Mouse (Mus musculus) stomach, postnatal 0 days (tissue): Measurements from ENCODE around the gene Ppm1h. TPM values are rescaled to one million over a fixed set of nuclear protein-coding genes. Genes with fewer than 3 reads are reported as not detected.

Experiments
- ATAC-seq: fragments of 200-750 bp; cut with Nextera tagmentation; 2 replicates; pipeline ENCODE4 v1.8.0; 2017; ENCODE audit not compliant: low FRiP score, low TSS enrichment
- DNase-seq: peaks from one replicate; pipeline ENCODE4 v3.0.0-alpha.2; 2016; ENCODE audit warnings: low spot score
- H3K27ac ChIP-seq: fragments of 300-500 bp; sonication (generic); replicated peaks from 2 replicates; pipeline ENCODE4 v1.5.1; 2014; ENCODE audit warnings: mild to moderate bottlenecking, control low read depth
- H3K27me3 ChIP-seq: fragments of 300-500 bp; sonication (generic); 2 replicates; pipeline ENCODE4 v1.6.1; 2014; ENCODE audit warnings: low read length; ENCODE audit not compliant: control insufficient read depth, insufficient read depth
- H3K36me3 ChIP-seq: fragments of 300-500 bp; sonication (generic); 2 replicates; pipeline ENCODE4 v1.6.1; 2014; ENCODE audit warnings: low read length, mixed read lengths; ENCODE audit not compliant: control insufficient read depth, insufficient read depth
- H3K4me1 ChIP-seq: fragments of 300-500 bp; sonication (generic); replicated peaks from 2 replicates; pipeline ENCODE4 v1.6.1; 2014; ENCODE audit warnings: antibody characterized with exemption; ENCODE audit not compliant: control insufficient read depth, insufficient read depth
- H3K4me2 ChIP-seq: fragments of 300-500 bp; sonication (generic); replicated peaks from 2 replicates; pipeline ENCODE4 v1.6.1; 2014; ENCODE audit warnings: low read depth, mild to moderate bottlenecking, control low read depth, moderate library complexity
- H3K4me3 ChIP-seq: fragments of 300-500 bp; sonication (generic); 2 replicates; pipeline ENCODE4 v1.5.1; 2014; ENCODE audit warnings: low read depth, low read length, control low read depth
- H3K9ac ChIP-seq: fragments of 300-500 bp; sonication (generic); 2 replicates; pipeline ENCODE4 v1.6.1; 2014; ENCODE audit warnings: mild to moderate bottlenecking, low read length, control low read depth, mixed read lengths
- H3K9me3 ChIP-seq: fragments of 300-500 bp; sonication (generic); 2 replicates; pipeline ENCODE4 v1.6.1; 2016; ENCODE audit warnings: low read length; ENCODE audit not compliant: control insufficient read depth
- CTCF ChIP-seq: IDR thresholded peaks from 2 replicates; pipeline ENCODE4 v1.5.1; 2016; ENCODE audit warnings: antibody characterized with exemption, low read depth, mild to moderate bottlenecking, moderate library complexity
- EP300 ChIP-seq: optimal IDR thresholded peaks from 2 replicates; pipeline ENCODE3; 2016; ENCODE audit warnings: antibody characterized with exemption
- WGBS: fragments of 180-500 bp; shearing (Covaris S2); extraction: QIAGEN DNeasy Blood & Tissue Kit; methylation state at CpG from one replicate; pipeline ENCODE4 v1.1.7; 2014; 5-methylcytosine and 5-hydroxymethylcytosine counted together
- polyA plus RNA-seq: library from polyadenylated mRNA; unstranded; fragments of >200 nt; fragmentation: Nextera tagmentation; extraction: Ambion mirVana; gene quantifications from 2 replicates; pipeline ENCODE4 v1.2.1, GENCODE M21; 2015

The Ppm1h gene
- polyA plus RNA-seq, 1 experiment from 2014 or later: 7.6 TPM

- Histone ChIP-seq H3K27me3 (no peaks in the 10 kb centered on the region), H3K36me3 (no peaks in the 10 kb centered on the region), H3K4me2 (no peak overlapping the region), H3K9me3 (no peaks in the 10 kb centered on the region), H3K4me3 (no peak overlapping the region), H3K27ac (no peak overlapping the region), H3K4me1 (no peaks in the 10 kb centered on the region), H3K9ac (no peak overlapping the region)
- ATAC-seq (no peak), DNase-seq (no peak)
- 82% methylated on average over 8 of the region's 8 CpGs for WGBS
- no peak for TF ChIP-seq EP300
- no peak for TF ChIP-seq CTCF
Observed at GRCm38 (mm10) chr10:122842014-122842413, 163.5 kb downstream of the Ppm1h start.

- ATAC-seq: no peak
- DNase-seq: no peak
- H3K4me2 ChIP-seq: no peak overlapping the region
- H3K9me3 ChIP-seq: no peaks in the 10 kb centered on the region
- H3K4me3 ChIP-seq: no peak overlapping the region
- WGBS: 83% methylated on average over 8 of the region's 8 CpGs
- TF ChIP-seq CTCF: no peak
- TF ChIP-seq EP300: no peak
- no peak overlapping the region for H3K9ac ChIP-seq
- no peak overlapping the region for H3K27ac ChIP-seq
- H3K27me3 ChIP-seq: no peaks in the 10 kb centered on the region
- H3K4me1 ChIP-seq: no peaks in the 10 kb centered on the region
- no peaks in the 10 kb centered on the region for H3K36me3 ChIP-seq
Observed at GRCm38 (mm10) chr10:122842961-122843360, 164.4 kb downstream of the Ppm1h start.

GRCm38 (mm10) chr10:122845471-122845870 lies 166.9 kb downstream of the Ppm1h start:
- H3K9me3 ChIP-seq: no peaks in the 10 kb centered on the region
- DNase-seq (no peak), ATAC-seq (no peak)
- no peaks in the 10 kb centered on the region for H3K27me3 ChIP-seq
- no peak overlapping the region for H3K9ac ChIP-seq
- no peak for TF ChIP-seq EP300
- no peak for TF ChIP-seq CTCF
- H3K36me3 ChIP-seq: no peaks in the 10 kb centered on the region
- H3K4me3 ChIP-seq: no peak overlapping the region
- H3K4me1 ChIP-seq: no peaks in the 10 kb centered on the region
- no peak overlapping the region for H3K4me2 ChIP-seq
- 47% methylated on average over 7 of the region's 7 CpGs for WGBS
- no peak overlapping the region for H3K27ac ChIP-seq

GRCm38 (mm10) chr10:122846476-122846875 lies 167.9 kb downstream of the Ppm1h start:
- no peak for DNase-seq
- Histone ChIP-seq H3K4me2 (no peak overlapping the region), H3K27ac (no peak overlapping the region), H3K36me3 (no peaks in the 10 kb centered on the region), H3K27me3 (no peaks in the 10 kb centered on the region), H3K9me3 (no peaks in the 10 kb centered on the region), H3K4me1 (no peaks in the 10 kb centered on the region), H3K9ac (no peak overlapping the region), H3K4me3 (no peak overlapping the region)
- TF ChIP-seq CTCF: no peak
- TF ChIP-seq EP300: no peak
- ATAC-seq: no peak
- WGBS: 96% methylated on average over 1 of the region's 1 CpGs

- H3K9me3 ChIP-seq: no peaks in the 10 kb centered on the region
- no peak overlapping the region for H3K27ac ChIP-seq
- H3K4me3 ChIP-seq: no peak overlapping the region
- 59% methylated on average over 2 of the region's 2 CpGs for WGBS
- TF ChIP-seq CTCF (no peak), EP300 (no peak)
- no peaks in the 10 kb centered on the region for H3K27me3 ChIP-seq
- no peaks in the 10 kb centered on the region for H3K4me1 ChIP-seq
- ATAC-seq: no peak
- H3K9ac ChIP-seq: no peak overlapping the region
- DNase-seq: no peak
- no peaks in the 10 kb centered on the region for H3K36me3 ChIP-seq
- no peak overlapping the region for H3K4me2 ChIP-seq
Observed at GRCm38 (mm10) chr10:122848020-122848457, 169.5 kb downstream of the Ppm1h start.

- no peak for ATAC-seq
- H3K27ac ChIP-seq: no peak overlapping the region
Observed at GRCm38 (mm10) chr10:122851267-122852160, 173.0 kb downstream of the Ppm1h start.

More at GRCm38 (mm10) chr10:122851267-122852160, 173.0 kb downstream of the Ppm1h start:
- H3K4me2 ChIP-seq: no peak overlapping the region
- TF ChIP-seq CTCF (no peak), EP300 (no peak)
- H3K9ac ChIP-seq: no peak overlapping the region
- no peaks in the 10 kb centered on the region for H3K36me3 ChIP-seq
- H3K9me3 ChIP-seq: no peaks in the 10 kb centered on the region
- 83% methylated on average over 16 of the region's 16 CpGs for WGBS
- H3K27me3 ChIP-seq: no peaks in the 10 kb centered on the region
- no peak overlapping the region for H3K4me3 ChIP-seq
- DNase-seq: no peak
- no peaks in the 10 kb centered on the region for H3K4me1 ChIP-seq
